Mouse (Mus musculus) adrenal gland, adult 8-10 months (tissue): Measurements from ENCODE around the gene Kctd7. TPM values are rescaled to one million over a fixed set of nuclear protein-coding genes. Genes with fewer than 3 reads are reported as not detected.

ENCODE experiments used
- DNase-seq: peaks from one replicate; pipeline ENCODE4 v3.0.0; 2022
- total RNA-seq, 4 experiments: library from RNA; stranded (reverse); gene quantifications; 2 replicates each; pipeline ENCODE4 v1.2.4; 2022

Kctd7 gene
- total RNA-seq, result 10 to 100 TPM; 14.5 to 19.6 (median 17.4) TPM

- peak; percentile 98 for DNase-seq
Observed at GRCm38 (mm10) chr5:130144334-130145312, at the start of gene Kctd7. Kctd7 (plus strand) TSS chr5:130144861.

- no peak for DNase-seq
Observed at GRCm38 (mm10) chr5:130096754-130097153, 47.9 kb upstream of the Kctd7 start.

GRCm38 (mm10) chr5:130097837-130098236 lies 46.8 kb upstream of the Kctd7 start:
- no peak for DNase-seq

GRCm38 (mm10) chr5:130101724-130102123 lies 42.9 kb upstream of the Kctd7 start:
- DNase-seq, result no peak

GRCm38 (mm10) chr5:130109348-130109747 lies 35.3 kb upstream of the Kctd7 start:
- no peak for DNase-seq

- DNase-seq, result no peak
Observed at GRCm38 (mm10) chr5:130110632-130111464, 33.8 kb upstream of the Kctd7 start.

- DNase-seq, result no peak
Observed at GRCm38 (mm10) chr5:130112653-130113052, 32.0 kb upstream of the Kctd7 start.

- no peak for DNase-seq
Observed at GRCm38 (mm10) chr5:130116116-130116515, 28.5 kb upstream of the Kctd7 start.

- no peak for DNase-seq
Observed at GRCm38 (mm10) chr5:130116857-130117256, 27.8 kb upstream of the Kctd7 start.

- no peak for DNase-seq
Observed at GRCm38 (mm10) chr5:130117932-130118331, 26.7 kb upstream of the Kctd7 start.

GRCm38 (mm10) chr5:130119236-130119635 lies 25.4 kb upstream of the Kctd7 start:
- no peak for DNase-seq

GRCm38 (mm10) chr5:130120070-130120736 lies 24.5 kb upstream of the Kctd7 start:
- no peak for DNase-seq

GRCm38 (mm10) chr5:130120904-130121303 lies 23.8 kb upstream of the Kctd7 start:
- no peak for DNase-seq

GRCm38 (mm10) chr5:130122355-130122754 lies 22.3 kb upstream of the Kctd7 start:
- no peak for DNase-seq

GRCm38 (mm10) chr5:130124271-130124670 lies 20.4 kb upstream of the Kctd7 start:
- DNase-seq, result no peak

- no peak for DNase-seq
Observed at GRCm38 (mm10) chr5:130128686-130129523, 15.8 kb upstream of the Kctd7 start.

GRCm38 (mm10) chr5:130129524-130129793 lies 15.2 kb upstream of the Kctd7 start:
- no peak for DNase-seq

GRCm38 (mm10) chr5:130136597-130136996 lies 8.1 kb upstream of the Kctd7 start:
- no peak for DNase-seq

GRCm38 (mm10) chr5:130139393-130139792 lies 5.3 kb upstream of the Kctd7 start:
- peak; percentile 73 for DNase-seq

GRCm38 (mm10) chr5:130141138-130141537 lies 3.5 kb upstream of the Kctd7 start:
- DNase-seq, result no peak

GRCm38 (mm10) chr5:130142041-130142440 lies 2.6 kb upstream of the Kctd7 start:
- DNase-seq, result peak; percentile 33

- DNase-seq, result no peak
Observed at GRCm38 (mm10) chr5:130143101-130143500, 1.6 kb upstream of the Kctd7 start.
